Mouse (Mus musculus) midbrain, embryonic 11.5 days (tissue): ENCODE data around the gene Adam12. TPM values are rescaled to one million over a fixed set of nuclear protein-coding genes. Genes with fewer than 3 reads are reported as not detected.

ENCODE experiments used
- ATAC-seq: fragments of 200-750 bp; cut with Nextera tagmentation; 2 replicates; pipeline ENCODE4 v1.8.0; 2017; ENCODE audit warnings: moderate TSS enrichment, moderate library complexity; ENCODE audit not compliant: low FRiP score
- DNase-seq: peaks from one replicate; pipeline ENCODE4 v3.0.0; 2015; ENCODE audit warnings: low spot score; ENCODE audit errors: missing footprints
- H3K27ac ChIP-seq: fragments of 300-500 bp; sonication (generic); 2 replicates; pipeline ENCODE4 v1.5.1; 2014; ENCODE audit warnings: low read depth, low read length
- H3K27me3 ChIP-seq: fragments of 300-500 bp; sonication (generic); 2 replicates; pipeline ENCODE4 v1.6.1; 2014; ENCODE audit warnings: mild to moderate bottlenecking, low read length, moderate library complexity, mixed read lengths; ENCODE audit not compliant: control insufficient read depth, insufficient read depth
- H3K36me3 ChIP-seq: fragments of 300-500 bp; sonication (generic); 2 replicates; pipeline ENCODE4 v1.6.1; 2014; ENCODE audit warnings: mild to moderate bottlenecking, low read length, moderate library complexity, mixed read lengths; ENCODE audit not compliant: control insufficient read depth, insufficient read depth
- H3K4me1 ChIP-seq: fragments of 300-500 bp; sonication (generic); 2 replicates; pipeline ENCODE4 v1.6.1; 2014; ENCODE audit warnings: low read length; ENCODE audit not compliant: control insufficient read depth, insufficient read depth
- H3K4me2 ChIP-seq: fragments of 300-500 bp; sonication (generic); 2 replicates; pipeline ENCODE4 v1.6.1; 2014; ENCODE audit warnings: mild to moderate bottlenecking, moderate library complexity
- H3K4me3 ChIP-seq: fragments of 300-500 bp; sonication (generic); 2 replicates; pipeline ENCODE4 v1.5.1; 2014; ENCODE audit warnings: low read depth, low read length
- H3K9ac ChIP-seq: fragments of 300-500 bp; sonication (generic); 2 replicates; pipeline ENCODE4 v1.6.1; 2014; ENCODE audit warnings: low read length
- H3K9me3 ChIP-seq: fragments of 300-500 bp; sonication (generic); 2 replicates; pipeline ENCODE4 v1.6.1; 2016; ENCODE audit warnings: low read length; ENCODE audit not compliant: control insufficient read depth
- WGBS: fragments of 180-500 bp; shearing (Covaris S2); extraction: QIAGEN DNeasy Blood & Tissue Kit; methylation state at CpG from one replicate; pipeline ENCODE4 v1.1.7; 2014; 5-methylcytosine and 5-hydroxymethylcytosine counted together
- polyA plus RNA-seq: library from polyadenylated mRNA; unstranded; fragments of >200 nt; fragmentation: Nextera tagmentation; extraction: Ambion mirVana; gene quantifications from 2 replicates; pipeline ENCODE4 v1.2.1, GENCODE M21; 2014

Gene Adam12
- polyA plus RNA-seq, 1 experiment from 2014 or later: 1.5 TPM

DNA sequence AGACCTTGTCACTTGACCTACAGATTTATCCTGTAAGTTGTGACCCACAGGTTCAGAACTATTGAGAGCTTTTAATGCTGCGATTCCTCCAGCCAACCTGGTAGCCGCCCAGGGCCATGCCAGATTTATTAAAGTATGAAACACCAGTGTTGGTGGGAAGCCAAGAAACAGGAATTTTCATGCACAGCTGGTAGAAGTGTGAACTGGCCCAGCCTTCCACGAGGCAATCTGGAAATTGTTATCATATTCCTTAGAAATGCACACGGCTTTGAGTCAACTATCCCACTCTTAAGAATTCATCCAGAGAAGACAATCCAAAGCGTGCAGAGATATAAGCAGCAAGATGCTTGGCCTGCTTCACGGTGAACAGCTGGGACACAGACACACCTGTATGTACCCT lies 82.6 kb downstream of the Adam12 start:
- H3K4me3 ChIP-seq: no peak overlapping the region
- 90% methylated on average over 6 of the region's 6 CpGs for WGBS
- no peak overlapping the region for H3K9ac ChIP-seq
- no peak overlapping the region for H3K27ac ChIP-seq
- H3K4me2 ChIP-seq: no peak overlapping the region
- no peaks in the 10 kb centered on the region for H3K27me3 ChIP-seq
- H3K9me3 ChIP-seq: no peaks in the 10 kb centered on the region
- DNase-seq: no peak
- H3K4me1 ChIP-seq: no peaks in the 10 kb centered on the region
- H3K36me3 ChIP-seq: no peaks in the 10 kb centered on the region
- ATAC-seq: no peak

DNA sequence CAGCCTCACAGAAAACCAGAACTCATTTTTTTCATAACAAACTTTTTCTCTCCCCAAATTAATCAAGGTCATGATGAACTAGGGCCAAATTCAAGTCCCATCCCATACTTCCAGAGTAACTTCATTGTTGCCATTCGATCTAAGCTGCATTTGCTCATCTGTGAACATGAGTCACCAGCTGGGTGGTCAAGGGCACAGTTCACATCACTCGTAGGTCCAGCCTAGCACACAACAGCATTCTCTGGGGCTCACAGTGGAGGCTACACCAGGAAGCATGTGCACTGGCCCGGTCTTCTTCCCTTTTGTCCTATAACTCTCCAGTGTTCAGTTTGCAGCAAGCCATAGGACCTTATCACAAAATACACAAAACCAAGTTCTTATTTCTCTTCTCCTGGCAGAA lies 84.4 kb downstream of the Adam12 start:
- no peak for DNase-seq
- no peak overlapping the region for H3K27ac ChIP-seq
- no peak overlapping the region for H3K4me2 ChIP-seq
- WGBS: 83% methylated on average over 3 of the region's 3 CpGs
- no peak for ATAC-seq
- no peak overlapping the region for H3K9ac ChIP-seq
- H3K4me1 ChIP-seq: no peaks in the 10 kb centered on the region
- H3K27me3 ChIP-seq: no peaks in the 10 kb centered on the region
- no peaks in the 10 kb centered on the region for H3K9me3 ChIP-seq
- no peaks in the 10 kb centered on the region for H3K36me3 ChIP-seq
- no peak overlapping the region for H3K4me3 ChIP-seq

DNA sequence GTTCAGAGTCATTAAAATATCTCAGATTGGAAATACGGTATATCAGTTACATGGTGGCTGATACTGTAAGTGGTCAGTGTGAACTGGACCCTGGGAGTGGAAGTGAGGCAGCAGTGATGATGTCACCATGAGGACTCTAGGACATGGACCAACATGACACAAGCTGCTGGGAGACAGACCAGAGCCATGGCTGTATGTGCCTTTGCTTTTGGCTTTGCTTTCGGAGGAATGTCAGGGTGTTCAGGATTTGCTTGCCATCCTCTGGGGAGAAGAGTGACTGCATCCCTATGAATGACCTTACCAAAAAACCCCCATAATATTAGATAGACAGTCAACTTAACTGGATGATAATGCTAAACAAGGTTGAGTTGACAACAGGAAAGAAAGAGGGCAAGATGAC lies 85.1 kb downstream of the Adam12 start:
- Histone ChIP-seq H3K27ac (no peak overlapping the region), H3K9ac (no peak overlapping the region), H3K4me3 (no peak overlapping the region), H3K27me3 (no peaks in the 10 kb centered on the region), H3K36me3 (no peaks in the 10 kb centered on the region), H3K9me3 (no peaks in the 10 kb centered on the region), H3K4me2 (no peak overlapping the region), H3K4me1 (no peaks in the 10 kb centered on the region)
- no peak for DNase-seq
- no peak for ATAC-seq
- 95% methylated on average over 2 of the region's 2 CpGs for WGBS

DNA sequence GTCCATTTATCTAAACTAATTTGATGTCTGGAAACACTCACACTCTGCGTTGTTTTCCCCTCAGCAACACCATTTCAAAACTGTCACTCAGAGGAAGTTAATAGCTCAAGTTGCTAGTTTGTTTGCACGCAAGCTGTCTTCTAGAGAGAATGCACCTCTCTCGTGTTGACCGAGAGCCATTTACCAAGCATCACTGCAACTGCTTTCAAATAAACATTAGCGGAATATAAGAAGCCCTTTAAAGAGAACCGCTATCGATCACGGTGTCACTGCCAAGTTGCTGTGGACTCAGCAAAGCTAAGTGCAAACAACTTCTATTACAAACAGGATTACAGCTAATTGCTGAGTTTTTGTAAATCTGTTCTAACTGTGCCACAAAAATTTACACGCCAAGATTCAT lies 87.8 kb downstream of the Adam12 start:
- H3K27me3 ChIP-seq: no peaks in the 10 kb centered on the region
- H3K4me3 ChIP-seq: no peak overlapping the region
- H3K27ac ChIP-seq: no peak overlapping the region
- H3K9ac ChIP-seq: no peak overlapping the region
- no peak for DNase-seq
- 96% methylated on average over 9 of the region's 9 CpGs for WGBS
- H3K9me3 ChIP-seq: no peaks in the 10 kb centered on the region
- H3K4me2 ChIP-seq: no peak overlapping the region
- no peak for ATAC-seq
- no peaks in the 10 kb centered on the region for H3K36me3 ChIP-seq
- no peaks in the 10 kb centered on the region for H3K4me1 ChIP-seq

DNA sequence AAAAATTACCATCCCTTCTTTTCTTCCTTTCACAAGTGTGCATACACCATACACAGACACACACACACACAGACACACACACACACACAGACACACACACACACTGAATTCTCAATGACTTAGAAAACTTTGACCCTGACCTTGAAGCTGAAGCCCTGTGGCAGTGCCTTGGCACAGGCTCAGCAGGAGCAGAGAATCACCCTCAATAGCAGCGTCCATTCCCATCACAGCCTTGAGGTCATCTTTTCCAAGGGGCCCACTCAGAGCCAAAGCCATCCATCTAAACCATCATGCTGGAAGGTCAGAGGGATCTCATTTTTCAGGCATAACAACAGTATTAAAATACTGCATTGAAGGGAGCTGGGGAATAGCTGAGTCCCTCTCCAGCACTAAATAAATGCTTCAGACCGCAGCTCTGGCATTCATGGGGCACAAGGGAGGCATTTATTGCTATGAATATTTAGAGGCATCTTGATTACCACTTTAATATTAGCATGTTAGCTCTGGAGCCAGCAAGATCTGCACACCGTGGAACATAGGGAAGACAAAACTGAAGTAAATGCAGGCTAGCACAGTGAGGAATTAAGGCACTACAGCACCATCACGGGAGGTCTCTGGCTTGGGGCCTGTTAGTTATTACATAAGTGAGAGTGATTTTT lies 92.5 kb downstream of the Adam12 start:
- no peaks in the 10 kb centered on the region for H3K36me3 ChIP-seq
- H3K4me2 ChIP-seq: no peak overlapping the region
- 88% methylated on average over 4 of the region's 4 CpGs for WGBS
- ATAC-seq (no peak), DNase-seq (no peak)
- no peak overlapping the region for H3K27ac ChIP-seq
- no peak overlapping the region for H3K4me3 ChIP-seq
- H3K9ac ChIP-seq: no peak overlapping the region
- H3K4me1 ChIP-seq: no peaks in the 10 kb centered on the region
- no peaks in the 10 kb centered on the region for H3K9me3 ChIP-seq
- no peaks in the 10 kb centered on the region for H3K27me3 ChIP-seq

DNA sequence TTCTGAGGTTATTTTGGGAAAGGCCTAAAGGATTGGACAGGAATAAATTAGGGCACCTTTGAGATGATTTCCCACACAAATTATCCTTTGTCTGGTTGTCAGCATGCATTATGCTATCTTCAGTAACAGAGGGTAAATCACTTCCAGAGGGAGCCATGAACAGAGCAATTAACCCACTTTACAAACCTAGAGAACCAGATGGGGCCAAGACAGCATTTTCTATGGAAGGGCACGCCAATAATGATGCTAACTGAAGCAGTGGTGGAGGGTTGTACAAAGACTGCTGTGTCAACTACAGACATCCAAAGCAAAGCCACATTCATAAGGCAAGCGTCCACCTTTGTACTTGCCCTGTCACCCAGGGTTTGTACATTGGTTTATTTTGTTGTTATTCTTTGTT lies 99.6 kb downstream of the Adam12 start:
- Histone ChIP-seq H3K4me3 (no peak overlapping the region), H3K36me3 (no peaks in the 10 kb centered on the region), H3K9me3 (no peaks in the 10 kb centered on the region), H3K4me2 (no peak overlapping the region), H3K4me1 (no peaks in the 10 kb centered on the region), H3K27me3 (no peaks in the 10 kb centered on the region), H3K27ac (no peak overlapping the region), H3K9ac (no peak overlapping the region)
- ATAC-seq (no peak), DNase-seq (no peak)
- 69% methylated on average over 2 of the region's 2 CpGs for WGBS

DNA sequence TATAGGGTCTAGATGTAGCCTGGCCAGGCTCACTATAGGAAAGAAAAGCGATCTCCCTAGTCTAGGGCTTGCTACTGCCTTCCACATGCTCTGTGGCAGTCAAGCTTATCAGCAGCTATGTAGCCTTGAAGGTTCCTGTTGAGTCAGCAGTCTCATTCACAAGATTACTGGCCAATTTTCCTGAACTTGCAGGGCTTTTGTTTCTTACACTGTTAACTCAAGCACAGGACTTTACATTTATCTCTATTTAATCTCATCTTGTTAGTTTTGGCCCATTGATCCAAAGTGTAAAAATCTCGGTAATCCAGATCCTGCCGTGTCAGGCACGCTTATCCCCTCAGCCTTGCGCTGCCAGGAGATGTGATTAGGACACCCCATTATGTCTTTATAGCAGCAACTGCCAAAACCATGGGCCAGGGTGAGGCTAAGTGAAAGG lies 103.8 kb downstream of the Adam12 start:
- 69% methylated on average over 5 of the region's 5 CpGs for WGBS
- DNase-seq (no peak), ATAC-seq (no peak)
- H3K4me1 ChIP-seq: no peaks in the 10 kb centered on the region
- no peaks in the 10 kb centered on the region for H3K36me3 ChIP-seq
- H3K9me3 ChIP-seq: no peaks in the 10 kb centered on the region
- H3K27me3 ChIP-seq: no peaks in the 10 kb centered on the region
- no peak overlapping the region for H3K4me2 ChIP-seq
- no peak overlapping the region for H3K27ac ChIP-seq
- H3K4me3 ChIP-seq: no peak overlapping the region
- no peak overlapping the region for H3K9ac ChIP-seq

DNA sequence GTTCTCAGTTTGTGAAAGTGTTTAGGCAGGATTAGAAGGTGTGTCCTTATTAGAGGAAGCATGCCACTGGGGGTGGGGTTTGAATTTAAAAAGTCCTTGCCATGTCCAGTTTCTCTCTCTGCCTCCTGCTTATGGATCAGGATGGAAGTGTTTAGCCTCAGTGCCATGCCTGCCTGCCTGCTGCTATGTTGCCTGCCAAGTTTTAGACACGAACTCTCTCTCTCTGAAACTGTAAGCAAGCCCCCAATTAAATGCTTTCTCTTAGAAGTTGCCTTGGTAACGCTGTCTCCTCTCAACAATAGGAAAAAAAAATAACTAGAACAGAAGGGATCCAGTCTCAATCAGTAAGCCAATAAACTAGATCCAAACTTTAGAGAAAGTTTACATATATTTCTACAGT lies 110.5 kb downstream of the Adam12 start:
- Histone ChIP-seq H3K4me3 (no peak overlapping the region), H3K9ac (no peak overlapping the region), H3K9me3 (no peaks in the 10 kb centered on the region), H3K27me3 (no peaks in the 10 kb centered on the region), H3K36me3 (no peaks in the 10 kb centered on the region), H3K4me1 (peaks cover 2% of the 10 kb centered on the region; the same call in 1 of the 2 replicates), H3K27ac (no peak overlapping the region), H3K4me2 (no peak overlapping the region)
- 41% methylated on average over 2 of the region's 2 CpGs for WGBS
- DNase-seq (no peak), ATAC-seq (no peak)

DNA sequence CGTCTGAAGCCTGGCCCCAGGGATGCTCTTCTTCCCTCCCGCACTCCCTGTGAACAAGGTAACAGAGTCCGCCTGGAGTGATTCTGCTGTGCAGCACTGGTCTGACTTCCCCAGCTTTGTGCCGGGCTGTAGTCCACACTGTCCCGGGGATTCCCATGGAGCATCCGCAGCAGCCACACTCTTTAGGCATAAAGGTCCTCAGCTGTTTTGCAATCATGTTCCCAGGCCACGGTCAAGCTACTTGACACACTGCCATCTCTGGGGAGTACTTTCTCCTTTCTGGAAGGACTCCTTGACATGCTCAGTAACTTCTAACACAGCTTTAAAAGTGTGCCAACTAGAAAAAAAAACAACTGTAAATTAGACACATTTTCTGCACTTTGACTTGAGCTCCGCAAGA lies 116.5 kb downstream of the Adam12 start:
- DNase-seq (no peak), ATAC-seq (no peak)
- H3K9ac ChIP-seq: no peak overlapping the region
- no peak overlapping the region for H3K4me3 ChIP-seq
- no peaks in the 10 kb centered on the region for H3K27me3 ChIP-seq
- H3K4me2 ChIP-seq: no peak overlapping the region
- H3K9me3 ChIP-seq: no peaks in the 10 kb centered on the region
- 92% methylated on average over 8 of the region's 8 CpGs for WGBS
- no peaks in the 10 kb centered on the region for H3K36me3 ChIP-seq
- no peak overlapping the region for H3K27ac ChIP-seq
- no peaks in the 10 kb centered on the region for H3K4me1 ChIP-seq
